Mouse (Mus musculus): Measurements from ENCODE around the gene Mycbp2.

GRCm38 (mm10) chr14:103114994-103115670 is 231.5 kb downstream of the Mycbp2 start:
- no peak for TF ChIP-seq CTCF (conservative IDR thresholded peaks at IDR 0.05 in 1 of 2, IDR thresholded peaks at IDR 0.05 in 1 of 2; ENCODE audit: low read depth in 2 of 2, low read length in 2 of 2)
- no peak for TF ChIP-seq RAD21 (IDR thresholded peaks at IDR 0.05; ENCODE audit: low read depth, low read length)
- TF ChIP-seq POLR2A (IDR thresholded peaks at IDR 0.05; ENCODE audit: low read depth, low read length) = no peak
- no peak for TF ChIP-seq MAX (IDR thresholded peaks at IDR 0.05; ENCODE audit: low read length)
- no peak for TF ChIP-seq POLR2AphosphoS2 (IDR thresholded peaks at IDR 0.05; ENCODE audit: low read depth, low read length)
- TF ChIP-seq ZNF384 (IDR thresholded peaks at IDR 0.05; ENCODE audit: low read depth, low read length) = no peak
- no peak for TF ChIP-seq TBP (conservative IDR thresholded peaks at IDR 0.05; ENCODE audit: low read depth, low read length)
- no peak for TF ChIP-seq ZC3H11A (IDR thresholded peaks at IDR 0.05; ENCODE audit: low read depth, low read length)
- TF ChIP-seq EP300 (IDR thresholded peaks at IDR 0.05; ENCODE audit: low read length) = no peak
- TF ChIP-seq CHD1 (IDR thresholded peaks at IDR 0.05; ENCODE audit: low read depth, low read length) = no peak
- TF ChIP-seq ELF1 (IDR thresholded peaks at IDR 0.05; ENCODE audit: low read depth, low read length) = no peak
- no peak for TF ChIP-seq MXI1 (IDR thresholded peaks at IDR 0.05; ENCODE audit: low read depth, low read length)
- no peak; the same call in 1 of the 2 replicates for TF ChIP-seq USF1 (IDR thresholded peaks at IDR 0.05; ENCODE audit: low read depth, low read length)
- no peak for TF ChIP-seq MYC (IDR thresholded peaks at IDR 0.05; ENCODE audit: low read depth, low read length)

All from CH12.LX (cell line).